Mouse (Mus musculus) adrenal gland, postnatal 10 days (tissue): ENCODE measurements around the gene Galntl6. TPM values are rescaled to one million over a fixed set of nuclear protein-coding genes. Genes with fewer than 3 reads are reported as not detected.

Source experiments
- DNase-seq: peaks from one replicate; pipeline ENCODE4 v3.0.0; 2021; ENCODE audit warnings: mixed read lengths
- total RNA-seq, 2 experiments: library from RNA; stranded (reverse); gene quantifications; 2 replicates each; pipeline ENCODE4 v1.2.3; 2021

Galntl6 gene
- total RNA-seq, 2 experiments from 2014 or later: 0.66 to 0.91 TPM

DNA sequence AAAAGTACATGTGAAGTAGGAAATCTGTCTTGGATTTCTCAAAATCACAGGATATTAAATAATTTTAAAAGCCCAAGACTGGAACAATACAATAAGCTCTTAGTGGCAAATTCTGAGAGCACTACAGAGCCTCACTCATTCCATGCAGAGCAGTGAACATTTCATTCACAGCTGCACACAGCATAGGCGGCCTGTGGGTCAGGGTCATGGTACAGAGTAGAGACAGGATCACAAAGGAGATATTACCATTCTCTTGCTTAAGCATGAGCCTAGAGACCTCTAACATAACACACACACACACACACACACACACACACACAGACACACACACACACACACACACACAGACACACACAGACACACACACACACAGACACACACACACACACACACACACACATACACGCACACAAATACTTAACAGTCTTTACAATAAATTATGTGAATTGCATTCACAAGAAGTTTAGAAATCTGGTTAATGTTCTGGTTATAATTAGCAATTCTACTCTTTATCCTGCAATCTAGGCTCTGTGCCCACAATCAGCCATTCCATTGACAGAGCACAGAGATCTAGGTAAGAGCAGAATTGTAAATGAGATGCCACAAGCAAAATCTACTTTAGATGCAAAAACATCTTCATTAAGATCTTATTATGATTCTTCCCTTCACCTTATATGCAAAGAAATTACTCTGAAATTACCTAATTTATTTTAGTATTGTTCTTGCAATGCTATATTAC is 653.7 kb downstream of the Galntl6 start:
- DNase-seq: no peak

DNA sequence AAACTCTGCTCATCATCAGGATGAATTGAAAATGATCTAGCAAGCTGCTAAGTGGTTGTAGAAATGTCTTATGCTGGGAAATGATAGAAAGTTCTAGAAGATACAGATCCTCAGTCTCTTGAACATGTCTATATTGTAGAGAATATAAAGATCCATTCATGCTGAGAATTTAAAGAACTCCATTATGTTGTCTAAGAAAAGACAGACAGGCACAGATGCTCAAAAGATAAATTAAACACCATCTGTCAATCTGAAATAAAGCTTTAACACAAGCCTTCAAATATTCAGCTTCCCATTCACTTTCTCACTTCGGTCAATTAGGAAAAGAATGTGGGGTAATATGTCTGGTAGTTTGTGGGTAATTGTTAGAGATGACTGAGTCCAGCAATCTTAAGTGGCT is 658.8 kb downstream of the Galntl6 start:
- no peak for DNase-seq

DNA sequence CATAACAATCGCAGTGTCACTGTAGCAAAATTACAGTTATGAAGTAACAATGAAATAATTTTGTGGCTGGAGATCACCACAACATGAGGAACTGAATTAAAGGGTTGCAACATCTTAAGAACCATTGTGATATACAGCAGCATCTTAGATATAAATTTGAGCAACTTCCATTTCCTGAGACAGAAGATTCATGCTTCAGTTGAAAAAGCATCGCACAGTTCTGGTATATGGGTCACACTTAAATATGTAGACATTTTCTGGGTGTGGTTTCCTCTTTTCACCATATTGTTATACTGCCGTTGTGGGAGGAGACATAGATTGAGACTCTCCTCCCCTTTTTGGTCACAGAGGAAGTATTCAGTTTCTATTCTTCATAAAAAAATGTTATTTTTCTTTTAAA is 667.6 kb downstream of the Galntl6 start:
- no peak for DNase-seq

DNA sequence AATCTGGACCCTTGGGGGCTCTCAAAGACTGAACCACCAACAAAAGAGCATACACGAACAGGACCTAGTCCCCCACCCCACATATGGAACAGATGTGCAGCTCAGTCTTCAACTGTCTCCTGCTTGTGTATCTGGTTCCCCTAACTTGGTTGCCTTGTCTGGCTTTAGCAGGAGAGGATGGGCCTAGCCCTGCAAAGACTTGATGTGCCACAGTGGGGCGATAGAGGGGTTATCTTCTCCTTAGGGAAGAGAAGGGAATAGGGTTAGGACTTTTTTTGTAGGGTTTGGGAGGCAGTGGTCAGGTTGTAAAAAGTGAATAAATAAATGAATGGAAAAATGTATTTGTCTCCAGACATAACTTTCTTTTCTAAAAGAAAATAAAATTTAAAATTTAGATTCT is 678.2 kb downstream of the Galntl6 start:
- DNase-seq: peak; percentile 2

DNA sequence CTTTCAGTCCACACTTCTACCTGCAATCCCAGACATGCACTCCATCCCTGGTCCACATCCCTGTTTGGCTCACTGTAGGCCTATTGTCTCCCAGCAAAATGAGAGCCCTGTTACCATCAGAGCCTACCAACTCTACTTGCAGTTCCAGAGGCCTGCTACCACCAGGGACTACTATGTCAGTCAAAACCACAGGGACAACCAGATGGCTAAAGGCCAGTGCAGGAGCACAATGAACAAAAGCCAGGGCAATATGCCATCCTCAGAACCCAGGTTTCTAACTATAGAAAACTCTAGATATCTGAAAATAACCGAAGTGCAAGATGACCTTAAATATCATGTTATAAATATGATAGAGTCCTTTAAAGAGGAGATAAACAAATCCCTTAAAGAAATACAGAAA is 683.7 kb downstream of the Galntl6 start:
- no peak for DNase-seq

GRCm38 (mm10) chr8:58217885-58218284 is 694.6 kb downstream of the Galntl6 start:
- DNase-seq: no peak

GRCm38 (mm10) chr8:58189694-58190093 is 722.7 kb downstream of the Galntl6 start:
- no peak for DNase-seq

DNA sequence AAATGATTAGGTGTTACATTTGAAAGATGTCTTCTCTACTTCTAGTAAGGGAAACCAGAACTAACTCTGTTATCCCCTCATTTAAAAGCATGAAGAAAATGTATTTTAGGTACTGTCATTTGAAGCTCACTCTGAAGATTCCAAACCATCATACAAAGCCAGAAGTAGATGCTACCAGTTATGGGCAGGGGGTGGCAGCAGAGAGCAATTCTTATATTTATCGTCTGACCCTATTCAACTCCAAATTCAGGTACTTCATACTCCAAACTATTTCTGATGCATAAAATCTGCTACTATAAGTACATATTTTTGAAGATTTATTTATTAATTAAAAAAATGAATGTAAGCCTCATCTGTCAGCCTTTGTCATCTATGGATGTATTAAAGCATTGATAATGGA is 765.5 kb downstream of the Galntl6 start:
- DNase-seq: peak; percentile 36

GRCm38 (mm10) chr8:58086733-58087132 is 825.7 kb downstream of the Galntl6 start:
- DNase-seq: no peak

DNA sequence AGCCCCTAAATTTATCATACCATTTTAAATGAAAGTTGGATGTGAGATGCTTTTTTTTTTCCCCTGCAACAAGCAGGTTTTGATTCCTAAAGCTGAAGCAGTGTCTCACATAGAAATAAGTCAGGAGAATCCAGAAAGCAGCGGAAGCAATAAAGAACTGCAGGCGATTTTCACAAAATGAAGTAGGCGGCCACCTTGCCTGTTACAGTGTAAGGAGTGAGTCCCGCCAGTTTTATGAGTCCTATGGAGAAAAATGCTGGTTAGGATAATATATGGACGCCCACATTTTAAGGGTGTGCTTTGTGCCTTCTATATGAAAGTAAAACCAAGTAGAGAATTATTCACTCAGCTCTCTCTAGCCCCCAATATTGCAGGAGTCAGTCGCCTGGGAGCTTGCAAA is 827.5 kb downstream of the Galntl6 start:
- no peak for DNase-seq

DNA sequence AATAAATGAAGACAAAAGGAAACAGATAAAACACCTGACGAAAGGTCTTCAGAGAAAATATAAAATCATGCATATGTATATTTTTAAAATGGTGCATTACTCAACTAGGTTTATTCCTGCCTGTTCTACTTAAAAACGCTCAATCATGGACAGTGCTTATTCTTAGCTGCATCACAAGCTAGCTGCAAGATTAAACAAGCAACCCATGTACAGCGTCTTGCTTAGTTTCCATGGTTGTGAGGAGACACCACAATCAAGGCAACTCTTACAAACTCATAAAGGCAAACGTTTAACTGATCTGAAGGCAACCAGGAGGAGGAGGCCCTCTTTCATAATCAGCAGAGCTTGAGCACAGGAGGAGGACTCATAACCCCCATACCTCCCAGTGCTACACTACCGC is 830.7 kb downstream of the Galntl6 start:
- no peak for DNase-seq

GRCm38 (mm10) chr8:58074611-58075010 is 837.8 kb downstream of the Galntl6 start:
- no peak for DNase-seq

DNA sequence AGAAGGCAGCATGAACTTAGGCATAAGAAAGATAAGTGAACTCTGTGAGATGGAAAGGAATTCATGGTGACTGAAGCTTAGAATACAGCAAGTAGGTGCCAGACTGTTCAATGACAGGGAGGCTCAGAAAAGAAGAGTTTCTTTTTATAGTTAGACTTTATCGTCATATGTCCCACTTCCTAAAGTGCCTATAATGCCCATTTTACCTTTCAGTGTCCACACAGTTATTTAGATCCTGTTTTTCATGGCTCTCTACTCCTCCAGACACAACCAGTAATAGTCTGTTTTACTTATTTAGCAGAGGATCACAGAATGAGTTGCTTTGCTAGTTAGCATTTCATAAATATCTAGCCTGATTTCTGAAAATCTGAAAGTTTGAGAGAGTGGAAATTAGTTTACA is 838.7 kb downstream of the Galntl6 start:
- DNase-seq: no peak

DNA sequence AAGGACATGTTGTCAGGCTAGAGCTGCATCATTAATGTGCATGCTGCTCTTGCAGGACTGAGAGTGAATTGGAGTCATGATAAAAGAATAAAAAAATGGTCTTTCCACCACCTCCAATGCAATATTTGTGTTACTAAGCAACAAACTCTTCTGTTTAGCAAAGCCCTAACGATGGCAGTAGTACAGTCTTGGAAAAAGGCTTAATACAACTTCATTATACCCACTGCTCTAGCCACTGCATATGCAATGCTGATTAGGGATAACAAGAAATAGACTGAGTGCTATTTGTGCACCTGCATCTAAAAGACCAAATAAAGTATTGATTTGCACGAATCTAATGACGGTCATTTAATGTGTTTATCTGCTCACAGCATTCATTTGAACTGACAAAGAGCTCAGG is 880.2 kb downstream of the Galntl6 start:
- no peak for DNase-seq

- no peak for DNase-seq
These were observed 886.9 kb downstream of the Galntl6 start for GRCm38 (mm10) chr8:58025558-58025957.

DNA sequence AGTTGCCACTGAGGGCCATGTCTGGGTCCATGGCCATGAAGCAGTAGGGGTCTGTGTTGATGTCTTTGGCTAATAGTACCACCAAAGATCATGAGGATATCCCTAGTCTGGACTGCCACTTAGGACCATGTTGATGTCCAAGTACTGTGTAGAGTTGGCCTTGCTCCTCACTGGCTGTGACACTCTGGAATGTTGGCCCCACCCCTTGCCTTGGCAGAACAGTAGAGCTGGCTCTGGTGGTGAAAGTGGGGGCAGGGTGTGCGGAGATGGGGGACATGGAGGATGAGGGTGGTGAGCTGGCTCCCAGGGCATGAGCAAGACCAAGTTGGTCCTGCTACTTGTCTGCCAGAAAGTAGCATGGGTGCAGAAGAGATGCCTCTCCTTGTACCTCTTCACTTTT is 887.3 kb downstream of the Galntl6 start:
- no peak for DNase-seq

- no peak for DNase-seq
These were observed 888.8 kb downstream of the Galntl6 start for GRCm38 (mm10) chr8:58023426-58024176.

GRCm38 (mm10) chr8:57989428-57990171 is 922.8 kb downstream of the Galntl6 start:
- no peak for DNase-seq

DNA sequence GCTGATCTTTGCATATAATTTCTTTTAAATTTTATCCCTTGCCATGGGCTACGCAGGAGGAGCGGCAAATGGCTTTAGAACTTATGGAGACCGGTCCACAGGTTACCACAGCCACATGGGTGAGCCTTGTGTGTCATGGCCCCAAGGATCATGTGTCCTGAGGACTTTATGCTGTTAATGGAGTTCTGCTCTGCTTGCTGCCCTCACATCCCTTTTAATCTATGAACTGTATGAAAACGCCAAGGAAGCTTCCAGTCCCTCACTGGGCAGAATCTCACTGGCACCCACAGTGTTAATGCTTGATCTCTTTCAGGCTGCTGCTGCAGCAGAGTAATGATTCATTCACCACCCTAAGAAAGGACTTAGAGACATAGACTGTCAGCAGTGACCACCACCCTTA is 935.1 kb downstream of the Galntl6 start:
- no peak for DNase-seq

DNA sequence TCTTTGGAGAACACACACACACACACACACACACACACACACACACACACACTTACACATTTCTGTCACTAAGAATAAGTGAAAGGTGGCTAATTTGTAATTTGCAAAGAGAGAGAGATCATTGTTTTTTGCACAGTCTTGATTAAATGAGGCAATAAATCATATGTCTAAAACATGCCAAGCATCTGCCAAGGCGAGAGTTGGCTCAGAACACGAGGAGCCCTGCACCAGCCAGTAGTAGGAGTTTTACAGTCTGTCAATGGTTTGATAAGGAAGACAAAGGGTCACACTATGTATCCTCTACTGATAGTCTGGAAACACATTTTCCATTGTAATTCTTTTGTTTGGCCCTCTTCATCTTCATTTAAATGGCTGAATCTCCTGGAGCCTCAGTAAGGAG is 938.3 kb downstream of the Galntl6 start:
- no peak for DNase-seq

DNA sequence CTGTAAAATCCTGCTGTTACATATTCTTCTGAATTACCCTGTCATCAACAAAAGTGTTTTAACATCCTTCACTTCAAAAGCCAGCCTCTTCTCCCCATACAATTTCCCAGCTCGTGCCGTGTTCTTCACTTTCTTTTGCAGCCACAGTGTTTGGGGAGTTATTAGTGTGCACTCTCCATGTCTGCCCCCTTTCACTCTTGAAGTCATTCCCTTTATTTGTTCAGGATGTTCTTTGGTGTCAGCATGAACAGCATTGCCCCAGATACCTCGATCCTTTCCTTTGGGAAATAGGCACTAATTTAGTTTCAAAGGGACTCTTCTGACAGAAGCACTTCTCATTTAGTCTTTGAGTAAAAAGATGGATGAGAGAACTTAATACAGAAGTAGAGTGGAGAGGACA is 939.6 kb downstream of the Galntl6 start:
- DNase-seq: no peak

DNA sequence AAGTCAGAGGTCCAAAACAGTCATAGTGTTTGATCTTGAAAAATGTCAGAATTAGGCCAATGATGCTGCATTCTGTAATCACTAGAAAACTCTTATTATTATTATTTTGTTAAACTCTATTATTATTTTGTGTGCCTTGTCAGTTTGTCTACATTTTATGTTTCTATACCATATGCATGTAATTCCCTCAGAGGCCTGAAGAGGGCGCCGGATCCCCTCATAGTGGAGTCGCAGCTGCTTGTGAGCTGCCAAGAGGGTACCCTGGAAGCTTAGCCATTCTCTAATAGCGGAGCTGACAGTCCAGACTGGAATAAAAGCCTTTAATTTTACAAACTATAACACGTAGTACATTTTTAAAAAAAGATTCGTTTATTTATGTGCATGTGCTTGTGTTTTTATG is 945.8 kb downstream of the Galntl6 start:
- peak; percentile 13 for DNase-seq

GRCm38 (mm10) chr8:57965508-57965907 is 946.9 kb downstream of the Galntl6 start:
- DNase-seq: peak; percentile 10
